Mouse (Mus musculus) cortical plate, adult 2 months (tissue): ENCODE results near the gene Tcf3.

Experiments
- CTCF ChIP-seq: fragments of 200-500 bp; IDR thresholded peaks from 2 replicates; pipeline ENCODE4 v1.5.1; 2011; ENCODE audit warnings: mild to moderate bottlenecking, control low read depth, low read length; ENCODE audit not compliant: insufficient read depth; ENCODE audit errors: extremely low read depth
- POLR2A ChIP-seq: fragments of 200-500 bp; IDR thresholded peaks from 2 replicates; pipeline ENCODE4 v1.6.1; 2011; ENCODE audit warnings: mild to moderate bottlenecking, low read length, control low read depth; ENCODE audit not compliant: insufficient read depth; ENCODE audit errors: extremely low read depth

DNA sequence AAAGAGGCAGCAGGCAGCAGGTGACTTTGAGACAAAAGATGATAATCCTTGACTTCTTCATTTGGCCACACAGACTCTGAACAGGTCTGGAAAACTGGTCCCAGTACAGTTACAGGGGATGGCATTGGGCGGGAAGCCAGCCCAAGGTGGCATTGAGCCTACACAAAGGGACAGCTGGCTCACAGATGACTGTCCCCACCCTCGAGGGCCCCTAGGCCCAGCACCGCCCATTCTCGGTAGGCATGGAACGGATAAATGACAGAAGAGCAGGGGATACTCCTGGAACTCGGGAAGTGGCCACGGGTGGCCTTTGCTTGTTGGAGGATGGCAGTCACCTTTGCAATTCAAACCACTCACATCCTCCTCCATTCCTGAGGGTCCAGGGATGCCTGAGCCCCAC lies 48.1 kb downstream of the Tcf3 start:
- TF ChIP-seq POLR2A (no peak), CTCF (no peak)
